Mouse (Mus musculus) cortical plate, adult 2 months (tissue): ENCODE measurements at regions not wholly inside any gene's neighbourhood (a gene's known extent, or its start where the extent isn't known, plus 50 kb on each side); places are given as distances from the start of the nearest gene placed in this dataset.

Experiments used
- CTCF ChIP-seq: fragments of 200-500 bp; IDR thresholded peaks from 2 replicates; pipeline ENCODE4 v1.5.1; 2011; ENCODE audit warnings: mild to moderate bottlenecking, control low read depth, low read length; ENCODE audit not compliant: insufficient read depth; ENCODE audit errors: extremely low read depth
- POLR2A ChIP-seq: fragments of 200-500 bp; IDR thresholded peaks from 2 replicates; pipeline ENCODE4 v1.6.1; 2011; ENCODE audit warnings: mild to moderate bottlenecking, low read length, control low read depth; ENCODE audit not compliant: insufficient read depth; ENCODE audit errors: extremely low read depth

DNA sequence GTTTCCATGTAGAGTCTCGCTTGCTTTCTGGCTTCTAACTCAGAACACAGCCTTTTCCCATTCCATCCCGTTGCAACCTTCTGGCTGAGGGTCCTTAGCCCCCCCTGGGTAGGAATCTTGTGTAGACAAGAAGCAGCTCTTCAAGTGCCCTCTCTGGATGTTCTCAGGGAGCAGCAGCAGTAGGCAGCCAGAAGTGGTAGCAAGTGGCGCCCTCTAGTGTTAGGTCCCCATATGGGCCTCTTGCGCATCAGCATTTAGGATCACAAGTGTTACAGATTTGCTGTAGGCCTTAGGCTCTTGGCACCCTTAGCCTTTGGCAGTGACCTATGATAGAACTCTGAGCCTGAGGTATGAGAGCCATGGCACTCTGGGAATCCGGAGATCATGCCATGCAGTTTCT is 239.0 kb downstream of the Hhipl2 start:
- peak; percentile 62 for TF ChIP-seq CTCF
- TF ChIP-seq POLR2A, result no peak
